Mouse (Mus musculus) layer of hippocampus, adult 2 months (tissue): ENCODE data around the gene Tyk2. TPM values are rescaled to one million over a fixed set of nuclear protein-coding genes. Genes with fewer than 3 reads are reported as not detected.
A peak's percentile ranks its signal among the peaks of the same experiment; 100 is the strongest.

ENCODE experiments used
- DNase-seq, 2 experiments: peaks; one replicate each; pipeline ENCODE4 v3.0.0; 2022; ENCODE audit warnings: low spot score in 2 of 2
- H3K27ac ChIP-seq: fragments of 200-600 bp; 2 replicates; pipeline ENCODE4 v1.8.1; 2022
- H3K4me3 ChIP-seq: fragments of 200-600 bp; 2 replicates; pipeline ENCODE4 v1.8.1; 2022; ENCODE audit warnings: mild to moderate bottlenecking
- CTCF ChIP-seq: fragments of 200-600 bp; conservative IDR thresholded peaks from 2 replicates; pipeline ENCODE4 v1.8.1; 2022; ENCODE audit warnings: antibody characterized with exemption, mild to moderate bottlenecking, moderate library complexity
- total RNA-seq, 2 experiments: library from RNA; stranded (reverse); gene quantifications; 2 replicates each; pipeline ENCODE4 v1.2.3; 2021

The Tyk2 gene
- total RNA-seq, 2 experiments from 2014 or later = 16.8 to 21.5 TPM

DNA sequence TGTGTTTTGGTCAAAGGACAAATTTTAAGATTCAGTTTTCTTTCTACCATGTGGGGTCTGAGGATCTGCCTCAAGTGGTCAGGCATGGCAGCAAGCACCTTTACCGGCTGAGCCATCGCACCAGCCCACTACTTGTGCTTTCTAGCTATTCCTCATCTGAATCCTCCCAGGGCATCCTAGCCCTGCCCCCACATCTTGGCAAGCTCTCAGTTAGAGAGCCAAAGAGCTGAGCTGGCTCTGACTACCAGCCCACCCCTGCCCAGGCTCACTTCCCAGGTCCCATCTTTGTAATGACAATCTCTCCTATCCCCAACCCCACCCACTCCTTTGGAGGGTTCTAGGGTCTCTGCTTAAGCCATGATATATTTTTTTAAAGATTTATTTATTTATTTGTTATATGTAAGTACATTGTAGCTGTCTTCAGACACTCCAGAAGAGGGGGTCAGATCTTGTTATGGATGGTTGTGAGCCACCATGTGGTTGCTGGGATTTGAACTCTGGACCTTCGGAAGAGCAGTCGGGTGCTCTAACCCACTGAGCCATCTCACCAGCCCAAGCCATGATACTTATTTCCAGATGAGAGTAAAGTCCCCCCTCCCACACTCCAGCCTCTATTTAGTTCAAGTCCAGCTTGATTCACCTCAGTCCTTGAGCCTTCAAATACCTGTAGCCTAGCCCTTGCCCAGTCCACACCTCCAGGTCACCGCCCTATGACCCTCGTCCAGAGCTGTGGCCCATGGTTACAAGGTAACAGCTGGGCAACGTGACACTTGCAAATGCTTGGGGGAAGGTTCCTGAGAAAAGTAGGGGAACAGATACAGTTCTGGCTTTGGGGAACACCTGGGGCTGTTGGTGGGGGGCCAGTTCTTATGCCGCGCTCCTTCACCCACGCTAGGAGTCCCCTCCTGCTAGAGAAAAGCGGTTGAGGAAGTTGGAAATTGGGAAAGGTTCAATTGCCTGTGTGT lies 32.3 kb upstream of the Tyk2 start:
- Histone ChIP-seq H3K4me3 (peak overlapping the region; percentile 35; the same call in 1 of the 2 replicates), H3K27ac (peak overlapping the region; percentile 96; the same call in 1 of the 2 replicates)
- no peak for TF ChIP-seq CTCF
- no peak for DNase-seq

DNA sequence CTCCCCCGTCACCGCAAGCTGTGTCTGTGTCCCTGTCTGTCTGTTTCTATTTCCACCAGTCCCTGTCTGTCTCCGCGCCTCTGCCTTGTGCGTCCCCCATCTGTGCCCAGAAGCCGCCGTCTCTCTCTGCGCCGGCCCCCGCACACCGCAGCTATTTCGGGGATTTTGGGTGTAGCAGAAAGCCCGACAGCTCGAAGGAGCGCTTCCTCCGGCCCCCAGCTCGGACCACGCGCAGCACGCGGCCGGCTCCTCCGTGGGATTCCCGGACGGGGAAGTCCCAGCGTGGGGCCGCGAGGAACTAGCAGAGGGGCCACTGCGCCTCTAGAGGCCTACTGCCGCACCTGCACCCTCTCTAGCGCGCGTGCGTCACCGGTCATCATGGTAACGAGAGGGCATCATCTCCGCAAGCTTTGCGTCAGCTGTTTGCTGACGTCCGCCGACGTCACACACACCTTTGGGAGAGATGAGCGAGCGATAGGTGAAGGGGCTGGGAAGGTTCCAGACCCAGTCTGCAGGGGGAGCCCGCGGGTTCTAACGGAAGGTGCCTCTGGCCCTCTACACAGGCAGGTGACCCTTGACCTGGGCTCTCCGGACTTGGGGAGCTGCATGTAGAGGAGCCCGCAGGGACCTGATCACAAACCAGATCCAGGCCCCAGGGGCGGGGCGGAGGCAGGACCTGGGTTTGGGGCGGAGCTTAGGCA lies 30.3 kb upstream of the Tyk2 start:
- peak; percentile 88 to 91 for DNase-seq
- peak overlapping the region; percentile 58 for H3K4me3 ChIP-seq
- peak; percentile 98 for TF ChIP-seq CTCF
- peak overlapping the region; percentile 89 for H3K27ac ChIP-seq

DNA sequence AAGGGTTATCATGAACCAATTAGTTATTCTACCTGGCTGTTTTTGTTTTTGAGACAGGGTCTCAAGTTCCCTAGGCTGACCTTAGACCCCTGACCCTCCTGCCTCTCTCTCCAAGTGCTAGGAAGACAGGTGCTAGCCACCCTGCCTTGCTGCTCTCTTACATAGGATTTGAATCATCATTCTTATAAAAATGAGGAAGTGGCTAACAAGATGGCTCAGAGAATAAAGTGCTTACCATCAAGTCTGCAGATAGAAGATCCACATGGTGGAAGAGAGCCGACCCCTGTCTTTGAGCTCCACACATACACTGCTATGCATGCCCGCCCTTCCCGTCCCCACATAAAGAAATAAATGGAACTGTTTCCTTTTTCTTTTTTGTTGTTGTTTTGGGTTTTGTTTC lies 23.7 kb upstream of the Tyk2 start:
- TF ChIP-seq CTCF = no peak

DNA sequence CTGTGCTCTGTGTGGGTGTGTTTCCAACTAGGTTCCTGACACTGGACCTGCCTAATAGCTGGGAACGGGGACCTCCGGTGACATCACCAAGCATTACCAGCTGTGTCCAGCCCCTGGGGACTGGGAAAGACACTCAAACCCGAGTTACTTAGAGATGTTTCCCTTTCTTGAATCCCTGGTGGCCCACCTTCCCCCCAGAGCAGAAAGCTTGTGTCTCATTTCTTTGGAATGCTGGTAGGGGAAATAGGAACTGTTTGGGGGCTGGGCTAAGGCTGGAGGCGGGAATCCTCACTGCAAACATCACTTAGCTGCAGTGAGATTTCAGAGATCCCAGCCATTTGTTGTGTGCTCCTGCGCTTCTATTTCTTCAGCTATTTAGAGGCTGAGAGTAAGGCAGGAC lies 22.8 kb upstream of the Tyk2 start:
- DNase-seq = no peak
- no peak for TF ChIP-seq CTCF
- H3K4me3 ChIP-seq = no peak overlapping the region
- peak overlapping the region; percentile 52; the same call in 1 of the 2 replicates for H3K27ac ChIP-seq

More for the DNA sequence above, 23.7 kb upstream of the Tyk2 start:
- Histone ChIP-seq H3K4me3 (no peak overlapping the region), H3K27ac (no peak overlapping the region)
- no peak for DNase-seq

DNA sequence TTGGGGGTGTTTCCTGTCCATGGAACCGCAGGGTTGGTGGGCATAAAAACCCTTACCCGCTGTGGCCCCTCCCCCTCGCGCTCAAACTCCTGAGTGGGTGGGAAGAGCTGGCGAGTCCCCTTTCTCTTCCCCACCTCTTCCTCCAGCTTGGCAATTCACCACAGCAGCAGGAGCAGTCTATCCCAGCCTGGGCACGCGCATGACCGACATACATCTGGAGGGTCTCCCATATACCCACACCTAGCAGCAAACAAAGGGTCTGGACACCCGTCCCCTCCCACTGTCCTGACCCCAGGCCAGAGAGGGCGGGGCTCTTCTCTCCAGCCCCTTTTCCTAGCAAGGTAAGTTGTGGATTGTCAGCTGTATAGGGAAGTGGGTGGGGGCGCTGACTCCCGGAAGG lies 22.3 kb upstream of the Tyk2 start:
- peak overlapping the region; percentile 36 for H3K4me3 ChIP-seq
- no peak for DNase-seq
- H3K27ac ChIP-seq = peak overlapping the region; percentile 52; the same call in 1 of the 2 replicates
- no peak for TF ChIP-seq CTCF

DNA sequence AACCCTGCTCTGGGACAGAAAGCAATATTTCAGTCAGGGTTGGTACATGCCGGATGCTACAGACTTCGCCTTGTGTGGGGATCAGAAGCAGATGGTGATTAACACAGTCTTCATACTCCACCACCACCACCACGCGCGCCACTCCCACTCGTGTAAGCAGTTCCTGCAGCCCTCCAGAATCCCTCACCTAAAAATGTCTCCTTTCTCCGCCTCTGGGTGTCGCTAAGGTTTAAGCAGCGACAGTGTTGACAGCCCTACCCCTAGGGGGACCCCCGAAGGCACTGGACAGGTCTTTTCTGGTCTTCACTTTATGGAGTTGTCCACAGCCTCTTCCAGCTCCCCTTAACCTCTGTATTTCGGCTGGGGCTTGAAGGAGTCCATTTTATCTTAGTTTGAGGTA lies 21.7 kb upstream of the Tyk2 start:
- Histone ChIP-seq H3K27ac (no peak overlapping the region; the same call in 1 of the 2 replicates), H3K4me3 (peak overlapping the region; percentile 36)
- peak; percentile 94 for TF ChIP-seq CTCF
- DNase-seq = peak; percentile 80 to 81

DNA sequence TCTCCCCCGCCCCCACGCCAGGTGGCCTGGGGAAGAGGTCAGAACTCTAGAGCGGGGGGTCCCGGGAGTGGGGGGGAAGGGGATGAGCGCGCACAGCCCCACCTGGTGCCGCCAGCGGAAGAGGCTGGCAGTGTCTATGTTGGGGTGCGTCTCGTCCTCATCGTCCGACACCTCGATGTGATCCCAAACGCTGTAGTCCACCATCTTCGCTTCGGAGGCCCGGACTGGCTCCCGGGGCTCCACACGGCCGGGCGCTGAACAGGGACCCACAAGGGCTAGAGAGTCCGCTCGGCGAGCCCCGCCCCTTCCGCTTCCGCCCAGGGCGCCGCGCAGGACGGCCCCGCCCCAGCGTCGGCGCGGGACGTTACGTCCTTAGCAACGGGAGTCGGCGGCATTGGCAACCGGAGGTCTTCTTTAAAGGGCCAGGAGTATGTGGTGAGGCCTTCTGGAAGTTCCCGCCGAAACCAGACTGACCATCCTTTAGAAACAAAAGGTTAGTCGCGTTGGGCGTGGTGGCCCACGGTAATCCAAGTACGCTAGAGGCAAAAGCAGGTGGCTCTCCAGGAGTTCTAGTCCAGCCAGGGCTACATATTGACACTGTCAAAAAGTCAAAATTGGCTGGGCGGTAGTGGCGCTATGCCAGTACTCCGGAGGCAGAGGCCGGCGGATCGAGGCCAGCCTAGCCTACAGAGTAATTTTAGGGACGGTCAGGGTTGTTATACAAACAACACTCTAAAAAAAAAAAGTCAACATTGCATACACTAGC lies 18.8 kb upstream of the Tyk2 start, which contains the start of gene Cdc37:
Gene Cdc37, minus strand, starts transcription at position 329 of the 766 bp plus-strand sequence.
- peak within 1 kb of the TSS; percentile 86 for H3K27ac ChIP-seq
- TF ChIP-seq CTCF = peak; percentile 25; the same call in 1 of the 2 replicates
- DNase-seq = peak; percentile 90 to 92

DNA sequence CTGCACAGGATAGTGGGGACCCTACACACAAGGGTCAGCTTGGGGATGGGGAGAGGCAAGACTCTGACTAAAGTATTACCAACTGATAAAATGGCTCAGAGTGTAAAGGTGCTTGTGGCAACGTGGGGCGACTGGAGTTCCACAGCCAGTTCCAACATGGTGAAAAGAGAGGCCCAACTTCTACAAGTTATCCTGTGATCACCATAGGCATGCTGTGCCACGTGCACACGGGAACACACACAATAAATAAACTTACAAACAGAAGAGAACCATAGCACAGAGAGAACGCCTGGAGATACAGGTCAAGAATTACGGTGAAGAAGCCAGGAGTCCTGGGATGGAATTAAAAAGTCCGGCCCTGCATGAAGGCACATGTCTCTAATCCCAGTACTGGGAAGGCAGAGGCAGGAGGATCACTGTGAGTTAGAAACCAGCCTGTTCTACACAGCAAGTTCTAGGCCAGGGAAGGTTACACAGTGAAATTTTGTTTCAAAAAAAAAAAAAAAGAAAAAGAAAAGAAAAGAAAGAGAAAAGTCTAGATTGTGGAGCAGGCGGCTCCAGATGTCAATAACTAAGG lies 18.1 kb upstream of the Tyk2 start:
- H3K27ac ChIP-seq = peak overlapping the region; percentile 86
- DNase-seq = no peak
- H3K4me3 ChIP-seq = peak overlapping the region; percentile 93
- TF ChIP-seq CTCF = no peak

More for the DNA sequence above, 18.8 kb upstream of the Tyk2 start, which contains the start of gene Cdc37:
- H3K4me3 ChIP-seq = peak within 1 kb of the TSS; percentile 93

DNA sequence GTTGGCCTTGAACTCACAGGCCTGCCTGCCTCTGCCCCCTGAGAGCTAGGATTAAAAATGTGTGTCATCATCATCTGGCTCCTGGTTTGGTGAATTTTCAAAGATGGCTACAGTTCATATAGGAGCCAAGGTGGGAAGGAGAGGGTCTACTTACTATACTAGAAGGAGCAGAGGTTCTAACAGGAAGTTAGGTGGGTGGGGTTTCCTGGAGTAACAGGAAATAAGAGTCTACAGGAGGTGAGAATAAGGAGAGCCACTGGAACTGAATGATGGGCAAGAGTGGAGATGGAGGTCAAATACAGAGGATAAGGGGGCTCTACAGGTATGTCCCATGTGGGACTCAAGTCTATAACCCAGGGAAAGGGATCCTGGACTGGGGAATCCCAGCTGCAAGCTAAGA lies 17.4 kb upstream of the Tyk2 start:
- Histone ChIP-seq H3K27ac (no peak overlapping the region), H3K4me3 (no peak overlapping the region; the same call in 1 of the 2 replicates)
- no peak for TF ChIP-seq CTCF
- no peak for DNase-seq

DNA sequence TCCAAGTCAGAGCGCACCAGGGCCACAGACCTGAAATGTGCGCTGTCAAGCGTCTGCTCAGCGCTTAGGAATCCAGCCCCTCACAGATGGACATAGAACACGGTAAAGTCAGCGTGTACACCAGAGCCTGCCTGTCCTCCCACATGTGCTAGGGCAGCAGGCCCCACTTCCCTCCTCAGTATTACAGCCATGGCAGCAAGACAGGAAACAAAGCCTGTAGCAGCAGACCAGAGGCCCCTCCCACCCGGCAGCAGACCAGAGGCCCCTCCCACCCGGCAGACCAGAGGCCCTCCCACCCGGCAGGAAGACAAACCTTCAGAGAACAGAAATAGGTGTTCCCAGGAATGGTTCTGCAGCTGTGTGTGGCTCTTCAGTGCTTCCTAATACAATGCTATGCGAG lies 15.7 kb upstream of the Tyk2 start:
- Histone ChIP-seq H3K4me3 (no peak overlapping the region), H3K27ac (no peak overlapping the region)
- no peak for TF ChIP-seq CTCF
- no peak for DNase-seq

DNA sequence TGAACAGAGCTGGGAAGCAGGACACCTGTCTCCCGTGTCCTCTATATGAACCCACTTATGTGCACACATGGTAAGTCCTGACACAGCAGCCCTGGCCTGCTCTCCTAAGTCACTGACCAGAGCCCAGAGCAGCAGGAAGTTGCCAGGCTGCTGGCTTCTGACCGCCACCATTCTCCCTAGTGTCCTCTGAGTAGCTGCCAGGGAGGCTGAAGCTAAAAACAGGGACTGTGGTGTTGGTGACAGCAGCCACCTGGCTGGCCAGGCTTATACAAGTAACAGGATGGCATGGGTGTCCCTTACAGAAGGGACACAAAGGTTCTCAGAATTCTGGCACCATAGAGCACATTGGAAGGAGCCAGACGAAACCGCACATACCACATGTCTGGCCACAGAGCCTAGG lies 14.4 kb upstream of the Tyk2 start:
- TF ChIP-seq CTCF = no peak
- H3K4me3 ChIP-seq = no peak overlapping the region
- H3K27ac ChIP-seq = no peak overlapping the region
- no peak for DNase-seq

DNA sequence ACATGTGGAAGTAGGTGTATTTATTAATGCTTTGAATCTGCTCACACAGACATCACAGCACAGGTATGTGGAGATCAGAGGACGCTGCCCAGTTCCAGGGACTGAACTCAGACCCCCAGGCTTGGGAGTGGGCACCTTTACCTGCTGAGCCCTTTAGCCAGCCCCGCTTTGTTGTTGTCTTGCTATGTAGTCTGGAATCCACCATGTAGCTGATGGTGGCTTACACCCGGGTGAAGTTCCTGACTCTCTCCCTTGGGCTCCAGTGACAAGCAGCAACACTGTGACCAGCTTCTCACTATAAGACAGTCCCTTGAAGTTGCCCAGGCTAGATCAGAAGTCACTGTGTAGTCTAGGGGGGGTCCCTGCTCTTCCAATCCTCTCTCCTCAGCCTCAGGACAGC lies 13.3 kb upstream of the Tyk2 start:
- no peak for TF ChIP-seq CTCF
- no peak overlapping the region for H3K27ac ChIP-seq
- H3K4me3 ChIP-seq = no peak overlapping the region
- no peak for DNase-seq
